Mouse (Mus musculus): ENCODE measurements at regions not wholly inside any gene's neighbourhood (a gene's known extent, or its start where the extent isn't known, plus 50 kb on each side); places are given as distances from the start of the nearest gene placed in this dataset.

- TF ChIP-seq CTCF (IDR thresholded peaks at IDR 0.05; ENCODE audit: borderline replicate concordance, insufficient read depth, low read length): no peak
- TF ChIP-seq POLR2A (IDR thresholded peaks at IDR 0.05; ENCODE audit: low read depth, low read length): no peak
Observed at GRCm38 (mm10) chr1:90433911-90434310, 168.9 kb upstream of the Cops8 start.
